Mouse (Mus musculus) stomach, postnatal 0 days (tissue): Measurements from ENCODE around the gene Bicc1. TPM values are rescaled to one million over a fixed set of nuclear protein-coding genes. Genes with fewer than 3 reads are reported as not detected.
A peak's percentile ranks its signal among the peaks of the same experiment; 100 is the strongest.

Experiments used
- ATAC-seq: fragments of 200-750 bp; cut with Nextera tagmentation; 2 replicates; pipeline ENCODE4 v1.8.0; 2017; ENCODE audit not compliant: low FRiP score, low TSS enrichment
- DNase-seq: peaks from one replicate; pipeline ENCODE4 v3.0.0-alpha.2; 2016; ENCODE audit warnings: low spot score
- H3K27ac ChIP-seq: fragments of 300-500 bp; sonication (generic); replicated peaks from 2 replicates; pipeline ENCODE4 v1.5.1; 2014; ENCODE audit warnings: mild to moderate bottlenecking, control low read depth
- H3K27me3 ChIP-seq: fragments of 300-500 bp; sonication (generic); 2 replicates; pipeline ENCODE4 v1.6.1; 2014; ENCODE audit warnings: low read length; ENCODE audit not compliant: control insufficient read depth, insufficient read depth
- H3K36me3 ChIP-seq: fragments of 300-500 bp; sonication (generic); 2 replicates; pipeline ENCODE4 v1.6.1; 2014; ENCODE audit warnings: low read length, mixed read lengths; ENCODE audit not compliant: control insufficient read depth, insufficient read depth
- H3K4me1 ChIP-seq: fragments of 300-500 bp; sonication (generic); replicated peaks from 2 replicates; pipeline ENCODE4 v1.6.1; 2014; ENCODE audit warnings: antibody characterized with exemption; ENCODE audit not compliant: control insufficient read depth, insufficient read depth
- H3K4me2 ChIP-seq: fragments of 300-500 bp; sonication (generic); replicated peaks from 2 replicates; pipeline ENCODE4 v1.6.1; 2014; ENCODE audit warnings: low read depth, mild to moderate bottlenecking, control low read depth, moderate library complexity
- H3K4me3 ChIP-seq: fragments of 300-500 bp; sonication (generic); 2 replicates; pipeline ENCODE4 v1.5.1; 2014; ENCODE audit warnings: low read depth, low read length, control low read depth
- H3K9ac ChIP-seq: fragments of 300-500 bp; sonication (generic); 2 replicates; pipeline ENCODE4 v1.6.1; 2014; ENCODE audit warnings: mild to moderate bottlenecking, low read length, control low read depth, mixed read lengths
- H3K9me3 ChIP-seq: fragments of 300-500 bp; sonication (generic); 2 replicates; pipeline ENCODE4 v1.6.1; 2016; ENCODE audit warnings: low read length; ENCODE audit not compliant: control insufficient read depth
- CTCF ChIP-seq: IDR thresholded peaks from 2 replicates; pipeline ENCODE4 v1.5.1; 2016; ENCODE audit warnings: antibody characterized with exemption, low read depth, mild to moderate bottlenecking, moderate library complexity
- EP300 ChIP-seq: optimal IDR thresholded peaks from 2 replicates; pipeline ENCODE3; 2016; ENCODE audit warnings: antibody characterized with exemption
- WGBS: fragments of 180-500 bp; shearing (Covaris S2); extraction: QIAGEN DNeasy Blood & Tissue Kit; methylation state at CpG from one replicate; pipeline ENCODE4 v1.1.7; 2014; 5-methylcytosine and 5-hydroxymethylcytosine counted together
- polyA plus RNA-seq: library from polyadenylated mRNA; unstranded; fragments of >200 nt; fragmentation: Nextera tagmentation; extraction: Ambion mirVana; gene quantifications from 2 replicates; pipeline ENCODE4 v1.2.1, GENCODE M21; 2015

Gene Bicc1
- polyA plus RNA-seq, 1 experiment from 2014 or later: 9.8 TPM

DNA sequence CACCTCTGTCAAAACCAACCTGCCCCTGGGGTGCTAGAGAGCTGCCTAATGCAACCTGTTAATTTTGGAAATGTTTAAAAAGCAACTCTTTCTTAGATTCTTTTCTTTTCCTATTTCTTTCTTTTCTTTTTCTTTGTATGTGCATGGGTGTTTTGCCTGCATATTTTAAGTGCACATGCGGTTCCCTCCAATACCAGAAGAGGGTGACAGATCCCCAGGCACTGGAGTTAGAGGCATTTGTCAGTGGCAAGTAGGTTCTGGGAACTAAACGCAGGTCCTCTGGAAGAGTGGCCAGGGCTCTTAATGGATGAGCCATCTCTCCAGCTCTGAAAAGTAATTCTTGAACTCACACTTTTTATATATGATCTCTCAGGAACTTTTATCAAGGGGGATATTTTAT lies 66.2 kb downstream of the Bicc1 start:
- H3K27ac ChIP-seq: no peak overlapping the region
- H3K4me2 ChIP-seq: no peak overlapping the region
- no peaks in the 10 kb centered on the region for H3K27me3 ChIP-seq
- WGBS: 92% methylated on average over 2 of the region's 2 CpGs
- no peaks in the 10 kb centered on the region for H3K4me1 ChIP-seq
- no peaks in the 10 kb centered on the region for H3K9me3 ChIP-seq
- no peaks in the 10 kb centered on the region for H3K36me3 ChIP-seq
- no peak for ATAC-seq
- H3K4me3 ChIP-seq: no peak overlapping the region
- TF ChIP-seq EP300 (no peak), CTCF (peak; percentile 52)
- no peak for DNase-seq
- H3K9ac ChIP-seq: no peak overlapping the region

DNA sequence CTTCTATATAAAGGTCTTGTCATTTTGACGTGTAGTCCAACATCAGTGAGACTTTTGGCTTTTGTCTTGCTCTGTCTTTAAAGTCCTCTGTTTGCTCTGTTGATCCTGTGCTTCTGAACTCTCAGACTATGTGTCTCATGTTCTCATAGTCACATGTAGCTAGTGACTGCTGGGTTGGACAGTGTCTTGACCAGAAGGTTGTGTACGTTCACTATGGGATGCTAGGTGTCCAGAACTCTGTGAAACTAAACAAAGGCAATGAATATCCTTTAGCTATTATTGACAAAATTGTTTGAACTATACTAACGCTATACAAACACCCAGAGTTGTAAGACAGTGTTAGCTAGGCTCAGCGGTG lies 72.2 kb downstream of the Bicc1 start:
- H3K4me3 ChIP-seq: no peak overlapping the region
- no peaks in the 10 kb centered on the region for H3K36me3 ChIP-seq
- ATAC-seq (no peak), DNase-seq (no peak)
- no peak overlapping the region for H3K9ac ChIP-seq
- TF ChIP-seq CTCF (no peak), EP300 (no peak)
- no peak overlapping the region for H3K27ac ChIP-seq
- H3K4me1 ChIP-seq: no peaks in the 10 kb centered on the region
- H3K9me3 ChIP-seq: no peaks in the 10 kb centered on the region
- 66% methylated on average over 4 of the region's 4 CpGs for WGBS
- no peaks in the 10 kb centered on the region for H3K27me3 ChIP-seq
- H3K4me2 ChIP-seq: no peak overlapping the region

DNA sequence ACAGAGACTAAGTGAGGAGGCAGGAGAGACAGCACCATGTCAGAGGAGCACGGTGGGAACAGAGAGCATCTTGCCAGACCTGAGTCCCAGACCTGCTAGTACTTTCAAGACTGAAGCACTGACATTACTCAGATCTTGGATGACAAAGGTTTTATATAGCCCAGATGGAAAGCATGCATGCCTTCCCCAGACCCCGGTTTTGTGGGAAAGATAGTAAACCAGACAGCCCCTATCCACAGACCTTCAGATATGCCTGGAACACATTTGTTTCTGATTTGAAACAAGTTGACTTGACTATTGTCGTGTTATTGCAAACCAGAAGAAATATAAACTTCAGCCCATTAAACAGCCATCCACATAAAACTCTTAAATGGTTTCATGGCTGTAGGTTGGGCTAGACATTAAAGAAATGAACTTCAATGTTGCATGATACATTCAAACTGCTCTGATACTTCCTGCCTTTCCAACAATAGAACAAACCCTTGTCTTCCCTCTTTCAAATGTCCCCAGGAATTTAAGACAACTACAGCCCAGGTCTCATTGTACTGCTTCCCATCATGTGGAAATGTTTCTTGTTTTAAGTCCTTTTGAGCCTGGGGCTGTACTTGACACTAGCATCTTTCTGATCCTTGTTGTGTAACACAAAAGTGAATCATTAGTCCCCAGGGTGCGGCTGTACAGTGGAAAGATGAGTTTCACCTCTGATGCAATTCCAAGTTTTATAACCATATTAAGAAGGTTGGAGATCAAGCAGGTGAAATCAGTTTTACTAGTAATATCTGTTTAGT lies 72.7 kb downstream of the Bicc1 start:
- no peaks in the 10 kb centered on the region for H3K4me1 ChIP-seq
- DNase-seq: no peak
- no peak overlapping the region for H3K4me2 ChIP-seq
- no peak overlapping the region for H3K27ac ChIP-seq
- H3K4me3 ChIP-seq: no peak overlapping the region
- H3K27me3 ChIP-seq: no peaks in the 10 kb centered on the region
- no peaks in the 10 kb centered on the region for H3K9me3 ChIP-seq
- no peak for ATAC-seq
- 75% methylated on average over 4 of the region's 4 CpGs for WGBS
- H3K36me3 ChIP-seq: no peaks in the 10 kb centered on the region
- TF ChIP-seq EP300 (no peak), CTCF (no peak)
- no peak overlapping the region for H3K9ac ChIP-seq

DNA sequence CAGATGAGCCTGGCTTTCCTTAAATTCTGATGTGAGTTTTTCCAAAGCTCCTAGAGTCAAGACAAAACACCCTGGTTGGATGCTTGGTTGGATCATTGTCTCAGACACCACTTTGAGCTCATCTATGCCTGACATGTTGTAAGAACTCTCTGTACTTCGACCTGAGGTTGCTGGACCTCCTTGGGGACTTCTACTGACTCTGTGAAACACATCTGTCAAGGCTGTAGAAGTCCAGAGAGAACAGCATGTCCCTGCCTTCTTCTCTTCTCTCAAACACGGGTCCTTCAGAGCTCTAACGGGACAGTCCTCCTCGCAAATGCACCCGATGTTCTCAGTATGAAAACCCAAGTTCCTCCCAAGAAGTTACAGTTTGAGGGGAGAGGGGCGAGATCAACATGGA lies 76.5 kb downstream of the Bicc1 start:
- H3K27me3 ChIP-seq: no peaks in the 10 kb centered on the region
- H3K4me1 ChIP-seq: no peaks in the 10 kb centered on the region
- WGBS: 79% methylated on average over 6 of the region's 6 CpGs
- TF ChIP-seq CTCF (no peak), EP300 (no peak)
- H3K9me3 ChIP-seq: no peaks in the 10 kb centered on the region
- H3K36me3 ChIP-seq: no peaks in the 10 kb centered on the region
- DNase-seq (no peak), ATAC-seq (no peak)
- H3K27ac ChIP-seq: no peak overlapping the region
- no peak overlapping the region for H3K4me2 ChIP-seq
- no peak overlapping the region for H3K9ac ChIP-seq
- H3K4me3 ChIP-seq: no peak overlapping the region

DNA sequence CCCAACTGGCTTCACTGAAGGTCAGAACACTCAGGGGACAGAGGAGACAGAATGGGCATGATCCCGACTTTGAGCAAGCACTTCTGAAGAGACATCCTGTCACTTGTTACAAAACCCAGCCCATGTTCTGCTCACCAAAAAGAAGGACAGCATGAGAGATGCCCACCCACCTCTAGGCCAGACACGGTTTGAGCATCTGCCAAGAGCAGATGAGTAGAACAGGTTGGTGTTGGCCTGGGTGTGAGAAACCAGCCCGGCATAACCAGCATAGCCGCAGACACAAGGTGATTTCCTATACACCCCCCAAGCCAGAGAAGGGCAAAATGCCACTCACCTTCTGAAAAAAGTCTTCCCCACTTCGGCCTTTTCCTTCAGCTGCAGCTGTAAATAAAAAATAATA lies 80.6 kb downstream of the Bicc1 start:
- no peaks in the 10 kb centered on the region for H3K9me3 ChIP-seq
- H3K4me2 ChIP-seq: no peak overlapping the region
- no peaks in the 10 kb centered on the region for H3K4me1 ChIP-seq
- H3K27me3 ChIP-seq: no peaks in the 10 kb centered on the region
- H3K27ac ChIP-seq: no peak overlapping the region
- 90% methylated on average over 5 of the region's 5 CpGs for WGBS
- no peaks in the 10 kb centered on the region for H3K36me3 ChIP-seq
- TF ChIP-seq EP300 (no peak), CTCF (no peak)
- H3K9ac ChIP-seq: no peak overlapping the region
- ATAC-seq (no peak), DNase-seq (no peak)
- no peak overlapping the region for H3K4me3 ChIP-seq

GRCm38 (mm10) chr10:71065009-71065408 lies 94.5 kb downstream of the Bicc1 start:
- no peaks in the 10 kb centered on the region for H3K27me3 ChIP-seq
- H3K4me3 ChIP-seq: no peak overlapping the region
- DNase-seq: no peak
- no peak overlapping the region for H3K27ac ChIP-seq
- no peak overlapping the region for H3K4me2 ChIP-seq
- no peaks in the 10 kb centered on the region; the same call in 1 of the 2 replicates for H3K4me1 ChIP-seq
- no peaks in the 10 kb centered on the region for H3K36me3 ChIP-seq
- no peaks in the 10 kb centered on the region for H3K9me3 ChIP-seq
- 39% methylated on average over 4 of the region's 4 CpGs for WGBS
- H3K9ac ChIP-seq: no peak overlapping the region
- TF ChIP-seq CTCF: no peak
- no peak for TF ChIP-seq EP300
- ATAC-seq: no peak
